Mouse (Mus musculus) stomach, postnatal 0 days (tissue): ENCODE data around the gene Smim12. TPM values are rescaled to one million over a fixed set of nuclear protein-coding genes. Genes with fewer than 3 reads are reported as not detected.
A peak's percentile ranks its signal among the peaks of the same experiment; 100 is the strongest.

ENCODE experiments used
- ATAC-seq: fragments of 200-750 bp; cut with Nextera tagmentation; 2 replicates; pipeline ENCODE4 v1.8.0; 2017; ENCODE audit not compliant: low FRiP score, low TSS enrichment
- DNase-seq: peaks from one replicate; pipeline ENCODE4 v3.0.0-alpha.2; 2016; ENCODE audit warnings: low spot score
- H3K27ac ChIP-seq: fragments of 300-500 bp; sonication (generic); replicated peaks from 2 replicates; pipeline ENCODE4 v1.5.1; 2014; ENCODE audit warnings: mild to moderate bottlenecking, control low read depth
- H3K27me3 ChIP-seq: fragments of 300-500 bp; sonication (generic); 2 replicates; pipeline ENCODE4 v1.6.1; 2014; ENCODE audit warnings: low read length; ENCODE audit not compliant: control insufficient read depth, insufficient read depth
- H3K36me3 ChIP-seq: fragments of 300-500 bp; sonication (generic); 2 replicates; pipeline ENCODE4 v1.6.1; 2014; ENCODE audit warnings: low read length, mixed read lengths; ENCODE audit not compliant: control insufficient read depth, insufficient read depth
- H3K4me1 ChIP-seq: fragments of 300-500 bp; sonication (generic); replicated peaks from 2 replicates; pipeline ENCODE4 v1.6.1; 2014; ENCODE audit warnings: antibody characterized with exemption; ENCODE audit not compliant: control insufficient read depth, insufficient read depth
- H3K4me2 ChIP-seq: fragments of 300-500 bp; sonication (generic); replicated peaks from 2 replicates; pipeline ENCODE4 v1.6.1; 2014; ENCODE audit warnings: low read depth, mild to moderate bottlenecking, control low read depth, moderate library complexity
- H3K4me3 ChIP-seq: fragments of 300-500 bp; sonication (generic); 2 replicates; pipeline ENCODE4 v1.5.1; 2014; ENCODE audit warnings: low read depth, low read length, control low read depth
- H3K9ac ChIP-seq: fragments of 300-500 bp; sonication (generic); 2 replicates; pipeline ENCODE4 v1.6.1; 2014; ENCODE audit warnings: mild to moderate bottlenecking, low read length, control low read depth, mixed read lengths
- H3K9me3 ChIP-seq: fragments of 300-500 bp; sonication (generic); 2 replicates; pipeline ENCODE4 v1.6.1; 2016; ENCODE audit warnings: low read length; ENCODE audit not compliant: control insufficient read depth
- CTCF ChIP-seq: IDR thresholded peaks from 2 replicates; pipeline ENCODE4 v1.5.1; 2016; ENCODE audit warnings: antibody characterized with exemption, low read depth, mild to moderate bottlenecking, moderate library complexity
- EP300 ChIP-seq: optimal IDR thresholded peaks from 2 replicates; pipeline ENCODE3; 2016; ENCODE audit warnings: antibody characterized with exemption
- WGBS: fragments of 180-500 bp; shearing (Covaris S2); extraction: QIAGEN DNeasy Blood & Tissue Kit; methylation state at CpG from one replicate; pipeline ENCODE4 v1.1.7; 2014; 5-methylcytosine and 5-hydroxymethylcytosine counted together
- polyA plus RNA-seq: library from polyadenylated mRNA; unstranded; fragments of >200 nt; fragmentation: Nextera tagmentation; extraction: Ambion mirVana; gene quantifications from 2 replicates; pipeline ENCODE4 v1.2.1, GENCODE M21; 2015

Smim12 gene
- polyA plus RNA-seq, 1 experiment from 2014 or later: 41.1 TPM

DNA sequence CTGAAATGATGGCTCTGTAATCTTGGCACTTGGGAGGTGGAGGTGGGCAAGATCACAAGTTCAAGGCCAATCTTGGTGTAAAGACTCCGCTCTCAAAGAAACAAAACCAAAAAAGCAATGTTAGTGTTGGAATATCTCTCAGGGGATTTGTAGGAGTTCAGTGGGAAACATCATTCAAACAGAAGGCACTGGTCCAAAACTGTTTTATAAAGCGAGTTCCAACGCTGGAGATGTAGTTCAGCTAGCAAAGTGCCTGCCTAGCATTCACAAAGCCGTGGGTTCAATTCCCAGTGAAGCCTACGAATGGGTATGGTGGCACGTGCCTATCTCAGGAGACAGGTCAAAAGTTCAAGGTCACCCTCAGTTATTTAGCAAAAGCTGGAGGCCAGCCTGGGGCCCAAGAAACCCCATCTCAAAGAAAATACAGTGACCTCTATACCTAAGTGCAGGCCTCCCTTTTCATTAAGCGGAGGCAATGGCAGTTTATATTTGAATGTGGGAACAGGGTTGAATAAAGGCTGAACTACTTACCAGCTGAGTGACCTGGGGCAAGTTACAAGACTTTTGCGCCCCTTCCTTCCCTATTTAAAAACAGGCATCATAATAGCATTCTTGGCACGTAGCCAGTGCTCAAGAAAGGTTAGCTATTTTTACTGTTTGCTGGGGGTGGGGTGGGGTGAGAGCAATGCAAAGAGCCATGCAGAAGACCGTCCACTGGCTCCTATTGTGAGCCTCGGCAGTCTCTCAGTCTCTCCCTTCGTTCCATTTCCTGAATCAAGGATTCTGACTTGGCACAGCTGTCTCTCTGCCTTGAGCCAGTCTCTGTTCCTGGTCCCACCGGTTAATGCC is 42.6 kb upstream of the Smim12 start:
- no peak overlapping the region for H3K9ac ChIP-seq
- no peaks in the 10 kb centered on the region for H3K27me3 ChIP-seq
- ATAC-seq: no peak
- no peak overlapping the region for H3K4me3 ChIP-seq
- TF ChIP-seq CTCF: no peak
- TF ChIP-seq EP300: no peak
- WGBS: 51% methylated on average over 13 of the region's 13 CpGs
- H3K4me1 ChIP-seq: no peaks in the 10 kb centered on the region
- H3K27ac ChIP-seq: no peak overlapping the region
- no peak for DNase-seq
- no peaks in the 10 kb centered on the region for H3K36me3 ChIP-seq
- no peak overlapping the region for H3K4me2 ChIP-seq
- H3K9me3 ChIP-seq: no peaks in the 10 kb centered on the region

DNA sequence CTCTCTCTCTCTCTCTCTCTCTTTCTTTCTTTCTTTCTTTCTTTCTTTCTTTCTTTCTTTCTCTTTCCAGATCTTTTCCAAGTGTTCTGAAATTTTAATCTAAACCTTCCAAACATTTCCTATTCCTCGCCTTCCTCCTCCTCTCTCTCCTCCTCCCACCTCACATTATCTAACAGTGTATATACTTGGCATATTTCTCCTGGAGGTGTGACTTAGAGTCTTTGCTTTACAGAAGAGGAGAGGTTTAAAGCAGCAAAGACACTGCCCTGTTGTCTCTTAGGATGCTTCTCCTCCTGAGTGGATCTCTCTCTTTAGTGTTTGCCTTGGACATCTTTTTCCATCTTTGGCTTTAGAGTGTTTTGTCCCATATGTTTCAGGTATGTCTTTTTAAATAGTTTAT is 40.5 kb upstream of the Smim12 start:
- no CpG with 5 or more reads among the region's 1 CpGs for WGBS
- Histone ChIP-seq H3K4me3 (no peak overlapping the region), H3K9ac (no peak overlapping the region), H3K27ac (no peak overlapping the region), H3K4me1 (no peaks in the 10 kb centered on the region), H3K36me3 (no peaks in the 10 kb centered on the region), H3K4me2 (no peak overlapping the region), H3K27me3 (no peaks in the 10 kb centered on the region), H3K9me3 (no peaks in the 10 kb centered on the region)
- DNase-seq: no peak
- no peak for ATAC-seq
- TF ChIP-seq CTCF (no peak), EP300 (no peak)

DNA sequence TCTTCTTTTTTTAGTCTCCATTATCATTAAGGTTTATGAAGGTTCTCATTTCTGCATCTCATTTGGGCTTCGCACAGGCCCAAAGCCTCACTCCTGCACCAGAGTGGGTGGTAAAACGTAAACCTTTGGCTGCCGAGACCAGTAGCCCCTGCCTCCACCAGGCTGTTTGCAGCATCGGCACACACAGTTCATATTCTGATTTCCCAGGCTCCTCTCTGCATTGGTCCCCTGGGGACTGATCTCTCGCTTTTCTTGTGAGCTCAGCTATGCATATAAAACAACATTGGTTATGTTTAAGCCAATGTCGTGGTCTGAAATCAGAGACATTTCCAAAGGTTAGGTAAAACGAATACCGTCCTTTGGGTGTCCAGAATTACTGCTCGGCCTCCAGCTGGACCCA is 32.3 kb upstream of the Smim12 start:
- Histone ChIP-seq H3K4me1 (no peaks in the 10 kb centered on the region), H3K9ac (no peak overlapping the region), H3K4me3 (no peak overlapping the region), H3K36me3 (no peaks in the 10 kb centered on the region), H3K4me2 (no peak overlapping the region), H3K27me3 (no peaks in the 10 kb centered on the region; the same call in 1 of the 2 replicates), H3K9me3 (no peaks in the 10 kb centered on the region), H3K27ac (no peak overlapping the region)
- no peak for ATAC-seq
- TF ChIP-seq CTCF: no peak
- TF ChIP-seq EP300: no peak
- DNase-seq: no peak
- 74% methylated on average over 9 of the region's 9 CpGs for WGBS

DNA sequence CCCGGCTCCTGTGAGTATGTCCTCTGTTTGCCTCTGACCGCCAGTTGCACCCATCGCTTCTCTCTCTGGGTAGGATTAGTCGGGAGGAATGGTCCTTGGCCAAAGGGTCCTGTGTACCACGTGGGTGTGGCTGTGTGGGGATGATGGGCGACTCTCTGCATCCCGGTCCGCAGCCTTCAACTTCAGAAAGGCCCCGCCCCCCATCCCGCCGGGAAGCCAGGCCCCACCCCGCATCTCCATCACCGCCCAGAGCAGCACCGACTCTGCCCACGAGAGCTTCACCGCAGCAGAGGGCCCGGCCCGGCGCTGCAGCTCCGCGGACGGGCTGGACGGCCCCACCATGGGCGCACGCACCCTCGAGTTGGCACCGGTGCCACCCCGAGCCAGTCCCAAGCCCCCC is 29.1 kb upstream of the Smim12 start:
- 19% methylated on average over 28 of the region's 28 CpGs for WGBS
- no peak overlapping the region for H3K9ac ChIP-seq
- H3K27ac ChIP-seq: no peak overlapping the region
- ATAC-seq (0 out of 2 replicates have a peak, but pooled peaks have one; percentile 21), DNase-seq (no peak)
- TF ChIP-seq EP300 (no peak), CTCF (no peak)
- no peaks in the 10 kb centered on the region; the same call in 1 of the 2 replicates for H3K27me3 ChIP-seq
- no peaks in the 10 kb centered on the region for H3K4me1 ChIP-seq
- no peak overlapping the region for H3K4me2 ChIP-seq
- H3K4me3 ChIP-seq: no peak overlapping the region
- H3K9me3 ChIP-seq: no peaks in the 10 kb centered on the region
- H3K36me3 ChIP-seq: no peaks in the 10 kb centered on the region

DNA sequence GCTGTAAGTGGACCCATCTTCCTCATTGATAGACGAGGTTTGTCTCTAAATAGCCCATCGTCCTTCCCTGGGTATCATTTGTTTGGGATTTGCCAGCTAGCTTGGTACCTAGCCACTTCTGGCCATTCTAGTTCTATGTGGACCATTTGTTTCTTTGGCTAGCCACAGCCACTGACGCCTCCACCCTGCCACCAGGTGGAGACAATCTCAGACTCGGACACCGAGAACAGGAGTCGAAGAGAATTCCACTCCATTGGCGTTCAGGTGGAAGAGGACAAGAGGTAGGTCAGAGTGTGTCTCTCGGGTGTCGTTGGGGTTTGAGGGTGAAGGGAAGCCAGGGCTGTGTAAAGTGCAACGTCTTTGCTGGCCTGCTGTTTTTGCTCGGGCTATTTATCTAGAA is 28.5 kb upstream of the Smim12 start:
- no peak for ATAC-seq
- TF ChIP-seq CTCF: peak; percentile 54
- TF ChIP-seq EP300: no peak
- Histone ChIP-seq H3K27ac (no peak overlapping the region), H3K4me2 (no peak overlapping the region), H3K27me3 (no peaks in the 10 kb centered on the region; the same call in 1 of the 2 replicates), H3K9me3 (no peaks in the 10 kb centered on the region), H3K4me3 (no peak overlapping the region), H3K4me1 (no peaks in the 10 kb centered on the region), H3K9ac (no peak overlapping the region), H3K36me3 (no peaks in the 10 kb centered on the region)
- DNase-seq: no peak
- WGBS: 49% methylated on average over 11 of the region's 11 CpGs

DNA sequence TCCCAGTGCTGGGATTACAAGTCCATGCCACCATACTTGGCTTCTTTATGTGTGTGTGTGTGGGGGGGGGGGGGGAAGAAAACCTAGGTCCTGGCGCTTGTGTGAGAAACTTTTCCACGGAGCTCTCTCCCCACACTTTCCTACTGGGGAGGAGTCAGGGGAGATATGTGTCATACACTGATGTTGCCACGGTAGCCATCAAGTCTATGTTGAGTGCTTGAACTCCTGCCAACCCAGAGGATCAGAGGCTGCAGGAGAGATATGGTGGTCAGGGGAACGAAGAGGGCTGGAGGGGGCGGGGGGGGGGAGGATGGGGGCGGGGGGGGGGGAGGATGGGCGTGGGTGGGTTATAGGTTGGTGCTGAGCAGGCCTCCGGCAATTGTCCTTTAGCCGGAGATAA is 27.8 kb upstream of the Smim12 start:
- no peak overlapping the region for H3K4me2 ChIP-seq
- no peaks in the 10 kb centered on the region; the same call in 1 of the 2 replicates for H3K27me3 ChIP-seq

More for the DNA sequence above, 27.8 kb upstream of the Smim12 start:
- TF ChIP-seq CTCF: no peak
- no peak for TF ChIP-seq EP300
- ATAC-seq: no peak
- H3K27ac ChIP-seq: no peak overlapping the region
- no peak for DNase-seq
- H3K9me3 ChIP-seq: no peaks in the 10 kb centered on the region
- no peak overlapping the region for H3K9ac ChIP-seq
- no peaks in the 10 kb centered on the region for H3K4me1 ChIP-seq
- 72% methylated on average over 6 of the region's 9 CpGs for WGBS
- no peak overlapping the region for H3K4me3 ChIP-seq
- no peaks in the 10 kb centered on the region for H3K36me3 ChIP-seq
